13 mouse cellular contexts compared by ENCODE assay signal in genomic region chr8:91948173-91948940, GRCm38 (mm10).
DNase-seq lines count a peak whose midpoint lies in the region; ATAC-seq and TF ChIP-seq lines count a peak whose summit lies in the region.
"Had no signal": no experiment of that assay in that cellular context is flagged by ENCODE, and none has a peak within 500 bp of the region (broad histone marks: within the 10 kb centered on the region; RNA-seq: fewer than 3 reads in every experiment).

No protein-coding gene starts in this region.

- H3K4me2 ChIP-seq in hindbrain, embryonic 14.5 days (replicated peaks) = peak overlapping the region; percentile 16; the same call in 1 of the 2 replicates
- H3K4me2 ChIP-seq in embryonic facial prominence, embryonic 14.5 days (ENCODE audit: low read depth, low read length) = peak overlapping the region; percentile 52
- H3K4me2 ChIP-seq: liver, embryonic 12.5 days had no signal

- ATAC-seq in hindbrain, embryonic 14.5 days (ENCODE audit: low FRiP score) = no peak
- no peak for ATAC-seq in embryonic facial prominence, embryonic 14.5 days (ENCODE audit: low read depth)
- no peak for ATAC-seq in megakaryocyte, adult 5-6 weeks (ENCODE audit: poor library complexity, severe bottlenecking)
- ATAC-seq: liver, embryonic 12.5 days had no signal

- no peak overlapping the region for H3K4me3 ChIP-seq in hindbrain, embryonic 14.5 days (replicated peaks; ENCODE audit: low read length)
- no peak overlapping the region for H3K4me3 ChIP-seq in hindbrain, embryonic 10.5 days
- peak overlapping the region; percentile 25 for H3K4me3 ChIP-seq in embryonic facial prominence, embryonic 14.5 days (ENCODE audit: low read depth, low read length)
- H3K4me3 ChIP-seq: liver, embryonic 12.5 days; midbrain, embryonic 10.5 days had no signal

- H3K9ac ChIP-seq in hindbrain, embryonic 14.5 days = no peak overlapping the region
- H3K9ac ChIP-seq in embryonic facial prominence, embryonic 14.5 days (ENCODE audit: low read depth, low read length) = no peak overlapping the region
- H3K9ac ChIP-seq: liver, embryonic 12.5 days had no signal

- no peak for DNase-seq in hindbrain, embryonic 14.5 days (ENCODE audit: low spot score)
- no peak for DNase-seq in hindbrain, embryonic 10.5 days (ENCODE audit: low spot score)
- peak; percentile 41 for DNase-seq in brain, embryonic 14.5 days (ENCODE audit: low read depth)
- peak; percentile 90 for DNase-seq in embryonic facial prominence, embryonic 14.5 days (ENCODE audit: low spot score)
- peak; percentile 20 to 31 for DNase-seq in kidney, postnatal 36 days
- no peak for DNase-seq in thymus, postnatal 25 days
- no peak for DNase-seq in urinary bladder, adult 2 months (ENCODE audit: low spot score)
- DNase-seq: layer of hippocampus, postnatal 36 days; right cerebral cortex, postnatal 4 days had no signal

- H3K4me1 ChIP-seq in hindbrain, embryonic 14.5 days (replicated peaks; ENCODE audit: control insufficient read depth, insufficient read depth, low read length) = no peaks in the 10 kb centered on the region
- H3K4me1 ChIP-seq in hindbrain, embryonic 10.5 days (replicated peaks) = peaks cover 17% of the 10 kb centered on the region
- peaks cover 11% of the 10 kb centered on the region for H3K4me1 ChIP-seq in embryonic facial prominence, embryonic 14.5 days (ENCODE audit: control insufficient read depth, insufficient read depth, low read length)
- H3K4me1 ChIP-seq: liver, embryonic 12.5 days had no signal

- no peak for TF ChIP-seq POLR2A in brain, embryonic 14.5 days (IDR thresholded peaks at IDR 0.05; ENCODE audit: borderline replicate concordance, extremely low read depth, insufficient read depth, insufficient read length, poor library complexity, severe bottlenecking)

- no peaks in the 10 kb centered on the region for H3K9me3 ChIP-seq in hindbrain, embryonic 14.5 days (ENCODE audit: control insufficient read depth, low read length)
- H3K9me3 ChIP-seq in hindbrain, embryonic 10.5 days = no peaks in the 10 kb centered on the region
- no peaks in the 10 kb centered on the region for H3K9me3 ChIP-seq in embryonic facial prominence, embryonic 14.5 days (ENCODE audit: control insufficient read depth, low read length)
- H3K9me3 ChIP-seq: liver, embryonic 12.5 days; midbrain, embryonic 10.5 days had no signal

- no peaks in the 10 kb centered on the region for H3K36me3 ChIP-seq in hindbrain, embryonic 14.5 days (replicated peaks; ENCODE audit: control insufficient read depth, insufficient read depth)
- no peaks in the 10 kb centered on the region for H3K36me3 ChIP-seq in hindbrain, embryonic 10.5 days
- H3K36me3 ChIP-seq in embryonic facial prominence, embryonic 14.5 days (ENCODE audit: control insufficient read depth, insufficient read depth, low read length) = no peaks in the 10 kb centered on the region
- H3K36me3 ChIP-seq: liver, embryonic 12.5 days; midbrain, embryonic 10.5 days had no signal

- TF ChIP-seq CTCF in brain, embryonic 14.5 days (IDR thresholded peaks at IDR 0.05; ENCODE audit: borderline replicate concordance, extremely low read depth, insufficient read depth, insufficient read length) = no peak

- WGBS in hindbrain, embryonic 14.5 days = 67% methylated on average over 18 of the region's 18 CpGs
- WGBS in hindbrain, embryonic 10.5 days = 70% methylated on average over 18 of the region's 18 CpGs
- 28% methylated on average over 18 of the region's 18 CpGs for WGBS in embryonic facial prominence, embryonic 14.5 days

- no peaks in the 10 kb centered on the region for H3K27me3 ChIP-seq in hindbrain, embryonic 14.5 days (ENCODE audit: control insufficient read depth, insufficient read depth, low read length)
- H3K27me3 ChIP-seq in hindbrain, embryonic 10.5 days (ENCODE audit: insufficient read depth, poor library complexity, severe bottlenecking) = peaks cover 10% of the 10 kb centered on the region; the same call in 1 of the 2 replicates
- H3K27me3 ChIP-seq in embryonic facial prominence, embryonic 14.5 days (replicated peaks; ENCODE audit: control insufficient read depth, insufficient read depth, low read length) = peaks cover 3% of the 10 kb centered on the region; the same call in 1 of the 2 replicates

- no peak overlapping the region for H3K27ac ChIP-seq in hindbrain, embryonic 14.5 days
- H3K27ac ChIP-seq in hindbrain, embryonic 10.5 days = no peak overlapping the region
- H3K27ac ChIP-seq in embryonic facial prominence, embryonic 14.5 days (replicated peaks; ENCODE audit: low read depth, low read length) = peak overlapping the region; percentile 60
- H3K27ac ChIP-seq: liver, embryonic 12.5 days; midbrain, embryonic 10.5 days; stomach, postnatal 0 days had no signal

Comparison
In these comparisons a context has a peak if more than half of its experiments do, and no peak if none do; other contexts are left out.
1. DNase-seq: peak in brain, embryonic 14.5 days (single experiment), embryonic facial prominence, embryonic 14.5 days (single experiment) and kidney, postnatal 36 days (2 of 2); none in hindbrain, embryonic 14.5 days (single experiment), hindbrain, embryonic 10.5 days (single experiment), thymus, postnatal 25 days (single experiment) and urinary bladder, adult 2 months (single experiment).